Mouse (Mus musculus) lung, postnatal 25 days (tissue): ENCODE measurements at regions not wholly inside any gene's neighbourhood (a gene's known extent, or its start where the extent isn't known, plus 50 kb on each side); places are given as distances from the start of the nearest gene placed in this dataset.
A peak's percentile ranks its signal among the peaks of the same experiment; 100 is the strongest.

ENCODE experiments used
- DNase-seq: peaks from one replicate; pipeline ENCODE4 v3.0.0; 2022; ENCODE audit warnings: low spot score

DNA sequence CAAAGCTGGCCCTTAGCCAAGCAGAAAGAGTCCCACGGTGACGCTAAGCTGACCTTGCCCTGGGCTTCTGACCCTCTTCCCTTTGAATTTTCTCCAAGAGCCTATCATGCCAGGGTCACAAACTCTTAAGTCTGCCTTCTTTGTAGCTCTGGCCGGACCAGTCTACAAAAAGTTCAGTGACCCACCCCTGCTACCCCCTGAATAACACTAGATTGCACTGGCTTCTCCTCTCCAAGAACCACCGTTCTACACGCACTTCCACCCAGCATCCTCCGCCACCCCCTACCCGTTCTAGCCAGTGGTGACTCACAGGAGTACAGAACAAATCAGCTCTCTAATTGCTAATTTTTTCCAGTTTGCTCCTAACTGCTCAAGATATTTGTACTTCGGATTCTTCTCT is 325.0 kb downstream of the Tns1 start:
- peak; percentile 25 for DNase-seq

GRCm38 (mm10) chr1:73797858-73798257 is 326.4 kb downstream of the Tns1 start:
- DNase-seq, result no peak

DNA sequence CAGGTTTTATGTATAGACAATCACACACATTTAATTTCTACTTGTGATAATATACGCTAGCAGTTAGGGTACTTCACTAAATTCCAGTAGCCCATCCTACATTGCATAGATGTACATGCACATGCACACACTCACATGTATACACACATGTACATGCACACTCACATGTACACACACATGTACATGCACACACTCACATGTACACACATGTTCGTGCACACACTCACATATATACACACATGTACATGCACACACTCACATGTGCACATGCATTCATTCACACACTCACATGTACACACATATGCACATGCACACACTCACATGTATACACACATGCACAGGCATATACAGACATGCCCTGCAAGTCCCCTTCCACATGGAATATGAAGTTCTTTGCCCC is 326.8 kb downstream of the Tns1 start:
- no peak for DNase-seq

DNA sequence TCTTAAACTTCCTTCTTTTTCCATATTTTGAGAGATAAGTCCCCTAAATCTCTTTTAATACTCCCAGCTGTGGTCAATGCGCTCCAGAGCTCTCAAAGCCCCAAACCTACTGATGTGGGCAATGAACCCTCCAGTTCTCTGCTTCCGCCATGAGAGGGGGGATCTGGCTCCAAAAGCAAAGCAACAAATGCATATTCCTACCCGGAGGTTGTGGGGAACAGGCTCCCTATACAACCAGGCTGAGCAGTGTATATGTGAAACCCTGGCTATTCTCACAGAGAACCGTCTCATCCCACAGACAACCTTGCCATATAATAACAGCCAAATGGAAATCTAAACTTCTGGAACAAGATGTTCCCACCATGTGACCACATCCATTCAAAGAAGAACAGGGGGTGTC is 330.4 kb downstream of the Tns1 start:
- DNase-seq, result no peak

DNA sequence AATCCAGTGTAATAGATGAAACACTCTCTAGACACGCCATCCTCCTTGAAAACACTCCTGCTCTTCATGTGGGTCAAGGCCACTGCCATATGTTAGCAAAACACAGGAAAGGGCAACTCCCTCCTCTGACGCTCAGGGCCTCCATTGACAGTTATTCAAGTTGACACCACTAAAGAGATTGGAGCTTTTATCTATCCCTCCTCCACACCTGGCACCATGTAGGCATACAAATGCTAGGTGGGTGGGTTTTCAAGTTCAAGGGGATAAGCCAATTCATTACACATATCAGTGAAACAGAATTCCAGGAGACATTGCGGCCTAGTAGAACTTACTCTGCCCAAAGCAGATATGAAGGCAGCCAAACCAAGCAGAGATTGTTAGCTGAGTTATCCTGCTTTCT is 331.0 kb downstream of the Tns1 start:
- DNase-seq, result no peak

DNA sequence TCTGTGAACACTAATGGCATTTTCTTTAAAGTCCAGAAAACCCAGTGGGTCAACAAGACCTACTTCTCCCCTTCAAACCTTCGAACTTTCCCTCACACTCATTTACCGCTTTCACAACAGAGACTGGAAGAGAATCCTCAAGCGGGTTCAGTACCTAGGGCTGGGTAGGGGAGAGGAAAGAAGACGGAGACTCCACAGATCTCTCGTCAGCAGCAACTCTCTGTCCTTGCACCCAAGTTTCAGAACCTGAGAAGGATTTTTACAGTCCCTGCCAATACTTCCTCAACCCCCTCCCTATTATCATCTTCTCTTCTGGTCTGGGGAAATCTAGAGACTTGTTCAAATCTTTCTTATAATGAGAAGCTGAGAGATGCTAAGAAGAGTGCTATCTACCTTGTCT is 331.9 kb downstream of the Tns1 start:
- no peak for DNase-seq

DNA sequence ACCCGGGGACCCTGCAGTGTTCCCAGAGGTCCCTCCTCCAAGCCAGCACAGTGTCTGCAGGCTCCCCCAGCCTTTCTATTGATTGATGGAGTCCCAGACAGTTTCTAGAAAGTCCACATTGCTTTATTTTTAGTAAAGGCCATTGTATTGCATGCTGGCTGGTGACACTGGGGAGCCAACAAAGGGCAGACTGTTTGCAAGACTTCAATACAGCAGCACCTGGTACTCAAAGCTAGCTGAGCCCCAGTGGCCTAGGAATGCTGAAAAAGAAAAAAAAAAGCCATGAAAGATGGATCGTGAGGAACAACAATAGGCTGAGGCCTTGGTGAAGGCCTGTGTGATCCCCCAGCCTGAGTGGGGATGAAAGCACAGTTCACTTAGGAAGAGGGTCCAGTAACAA is 336.6 kb downstream of the Tns1 start:
- DNase-seq, result no peak

DNA sequence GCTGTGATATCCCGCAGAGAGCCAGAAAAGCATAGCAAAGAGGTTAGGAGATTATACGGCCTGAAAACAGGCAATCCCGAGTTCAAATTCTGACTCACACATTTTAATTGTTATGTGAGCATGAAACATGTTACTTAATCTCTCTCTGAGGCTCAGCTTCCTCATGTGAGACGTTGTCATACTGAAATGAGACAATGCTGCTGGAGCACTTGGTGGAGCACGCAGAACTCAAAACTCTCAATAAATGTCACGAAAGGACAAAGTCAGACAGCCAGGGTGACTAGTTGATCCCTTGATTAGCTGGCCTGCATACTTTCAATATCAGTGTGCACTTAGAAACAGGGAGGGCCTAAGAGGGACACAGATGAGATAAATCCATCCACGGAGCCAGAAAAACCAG is 337.0 kb downstream of the Tns1 start:
- DNase-seq, result no peak

DNA sequence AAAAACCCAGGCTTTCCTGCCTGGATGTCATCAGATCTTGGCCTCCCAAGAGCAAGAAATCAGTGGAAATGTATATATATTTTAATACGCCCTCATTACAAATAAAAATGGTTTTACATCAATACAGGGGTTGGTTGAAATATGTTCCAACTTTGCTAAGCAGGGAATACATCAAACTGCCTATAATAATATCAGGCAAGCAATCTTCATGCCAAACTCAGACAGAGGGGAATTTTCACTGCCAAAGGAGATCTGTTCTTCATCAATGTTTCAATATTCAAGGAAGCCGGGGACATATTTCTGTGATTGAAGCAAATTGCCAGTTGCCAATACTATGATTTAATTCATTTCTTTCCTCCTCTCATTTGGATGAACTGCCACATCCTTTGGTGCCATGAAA is 340.9 kb downstream of the Tns1 start:
- DNase-seq, result no peak

DNA sequence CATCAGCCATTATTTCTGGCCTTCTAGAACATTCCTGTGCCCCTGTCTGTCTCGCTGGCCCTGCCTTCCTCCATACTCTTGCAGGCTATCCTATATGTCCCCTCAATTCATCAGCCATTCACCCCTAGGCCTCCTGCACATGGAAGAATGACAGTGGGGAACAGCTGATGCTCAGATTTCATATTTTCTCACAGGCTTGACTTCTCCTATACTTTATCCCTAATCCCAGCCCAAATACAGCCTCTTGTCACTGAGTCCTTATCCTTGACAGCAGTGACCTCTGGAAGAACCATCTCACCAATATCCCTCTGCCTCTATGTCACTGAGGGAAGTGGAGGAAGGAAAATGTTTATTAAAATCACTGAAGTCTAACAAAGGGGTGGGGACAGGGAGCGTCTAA is 341.4 kb downstream of the Tns1 start:
- no peak for DNase-seq

DNA sequence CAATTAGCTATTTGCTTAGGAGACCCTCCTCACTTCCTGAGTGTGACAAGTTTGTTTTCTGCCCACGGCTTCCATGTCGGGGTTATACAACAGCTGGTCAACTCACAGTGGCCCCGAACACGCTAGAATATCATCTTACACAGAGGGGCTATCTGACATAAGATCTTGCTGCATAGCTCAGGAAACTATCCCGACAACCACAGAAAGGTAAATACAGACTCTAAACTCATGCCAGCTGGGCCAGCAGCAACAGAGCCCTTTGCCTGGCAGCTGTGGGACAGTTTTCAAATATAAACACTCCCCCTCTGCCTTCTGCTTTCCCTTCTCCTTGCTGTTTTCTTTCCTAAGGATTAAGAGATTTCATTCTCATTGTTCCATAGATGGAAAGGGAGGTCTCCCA is 352.5 kb downstream of the Tns1 start:
- DNase-seq, result no peak

DNA sequence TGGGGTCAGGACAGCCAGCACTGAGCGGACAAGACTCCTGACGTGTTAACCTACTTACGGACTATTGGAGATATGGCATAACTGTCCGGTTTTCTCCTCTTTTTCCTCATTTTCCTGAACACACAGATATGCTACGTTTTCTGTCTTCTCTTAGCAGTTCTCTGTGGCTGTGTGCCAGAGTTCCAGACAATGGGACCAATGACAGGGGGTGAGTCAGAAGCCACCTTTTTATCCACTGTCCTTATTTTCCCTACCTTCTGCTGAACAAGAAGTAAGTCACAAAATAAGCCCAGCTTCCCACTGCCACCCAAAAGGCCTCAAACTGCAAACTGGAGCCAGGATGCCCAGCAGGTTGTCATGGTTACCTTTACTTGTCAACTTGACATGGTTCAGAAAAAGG is 353.6 kb downstream of the Tns1 start:
- no peak for DNase-seq

GRCm38 (mm10) chr1:73764611-73765333 is 359.5 kb downstream of the Tns1 start:
- no peak for DNase-seq

DNA sequence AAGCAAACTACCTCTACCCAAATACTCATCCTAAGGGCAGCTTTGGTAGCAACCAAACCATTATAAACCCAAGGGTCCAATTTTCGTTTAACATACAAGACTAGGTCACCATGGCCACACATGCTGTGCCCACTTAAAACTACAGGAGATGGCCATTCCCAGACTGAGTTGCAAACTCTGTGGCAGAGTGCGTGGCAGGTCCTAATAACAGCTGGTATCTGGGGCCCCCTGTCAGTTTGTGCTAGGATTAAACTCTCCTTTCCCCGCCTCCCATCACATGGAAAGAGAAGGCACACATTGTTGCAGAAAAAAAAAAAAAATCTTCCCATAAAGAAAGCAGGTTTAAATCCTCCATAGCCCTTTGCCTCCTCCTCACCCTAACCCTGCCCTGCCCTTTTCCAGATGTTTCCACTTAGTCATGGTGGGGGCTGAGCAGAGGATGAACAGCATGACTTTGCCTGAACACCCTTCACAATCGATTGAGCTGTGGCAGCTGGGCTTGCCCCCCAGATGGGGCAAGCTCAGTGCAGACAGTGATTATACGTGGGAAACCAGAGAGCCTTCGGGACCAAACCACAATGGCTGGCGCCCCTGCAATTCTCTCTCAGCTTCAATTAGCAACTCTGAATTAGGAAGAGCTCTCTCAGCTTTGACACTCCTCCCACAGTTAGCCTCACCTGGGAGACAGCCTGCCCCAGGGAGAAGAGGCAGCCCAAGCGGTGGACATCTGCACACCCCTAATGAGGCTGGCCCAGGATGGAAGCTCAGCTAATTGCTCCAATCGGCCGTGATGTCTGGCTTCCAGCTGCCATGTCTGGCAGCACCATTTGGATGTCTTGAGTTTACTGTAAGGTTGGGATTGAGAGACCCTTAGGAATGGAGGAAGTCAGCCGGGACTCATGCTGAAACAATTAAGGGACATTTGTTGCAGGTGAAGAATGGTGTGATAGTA is 365.9 kb downstream of the Tns1 start:
- no peak for DNase-seq

DNA sequence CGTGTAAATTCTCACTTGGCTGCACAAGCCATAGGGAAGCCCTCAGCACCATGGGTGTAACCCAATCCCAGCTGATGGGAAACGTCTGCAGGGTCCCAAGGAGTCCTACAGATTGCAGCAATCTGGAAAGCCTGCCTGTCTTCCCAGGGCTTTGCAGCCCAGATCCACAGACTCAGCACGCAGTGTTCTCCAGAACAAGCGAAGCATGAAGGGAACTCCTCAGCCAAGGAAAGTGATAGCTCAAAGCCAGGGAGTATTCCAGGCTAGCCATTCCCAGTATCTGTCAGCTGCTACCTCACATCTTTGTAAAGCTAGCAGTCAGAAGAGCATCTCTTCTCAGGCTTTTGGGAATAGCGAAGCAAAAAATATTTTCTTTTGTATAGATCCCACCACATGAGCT is 368.5 kb downstream of the Tns1 start:
- DNase-seq, result no peak

GRCm38 (mm10) chr1:73754928-73755327 is 369.3 kb downstream of the Tns1 start:
- no peak for DNase-seq

DNA sequence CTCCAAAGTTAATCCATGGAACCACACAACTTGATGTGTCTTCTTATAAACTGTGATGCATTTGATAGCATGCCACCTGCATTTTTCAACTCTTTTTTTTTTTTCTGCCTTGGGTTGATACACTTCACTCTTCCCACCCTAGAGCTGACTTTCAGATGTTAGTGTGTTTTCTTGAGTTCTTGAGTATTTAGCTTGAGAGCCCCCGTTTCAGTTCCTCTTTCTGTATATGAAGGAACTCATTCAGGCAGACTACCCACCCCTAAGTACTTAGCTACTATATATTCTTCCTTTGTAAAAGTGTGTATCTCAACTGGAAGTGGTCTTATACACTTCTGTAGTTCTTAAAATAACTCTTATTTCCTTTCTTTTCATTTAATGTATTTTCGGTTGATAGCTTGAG is 371.1 kb downstream of the Tns1 start:
- no peak for DNase-seq

- DNase-seq, result no peak
These were observed 375.5 kb downstream of the Tns1 start for GRCm38 (mm10) chr1:73748702-73749101.

DNA sequence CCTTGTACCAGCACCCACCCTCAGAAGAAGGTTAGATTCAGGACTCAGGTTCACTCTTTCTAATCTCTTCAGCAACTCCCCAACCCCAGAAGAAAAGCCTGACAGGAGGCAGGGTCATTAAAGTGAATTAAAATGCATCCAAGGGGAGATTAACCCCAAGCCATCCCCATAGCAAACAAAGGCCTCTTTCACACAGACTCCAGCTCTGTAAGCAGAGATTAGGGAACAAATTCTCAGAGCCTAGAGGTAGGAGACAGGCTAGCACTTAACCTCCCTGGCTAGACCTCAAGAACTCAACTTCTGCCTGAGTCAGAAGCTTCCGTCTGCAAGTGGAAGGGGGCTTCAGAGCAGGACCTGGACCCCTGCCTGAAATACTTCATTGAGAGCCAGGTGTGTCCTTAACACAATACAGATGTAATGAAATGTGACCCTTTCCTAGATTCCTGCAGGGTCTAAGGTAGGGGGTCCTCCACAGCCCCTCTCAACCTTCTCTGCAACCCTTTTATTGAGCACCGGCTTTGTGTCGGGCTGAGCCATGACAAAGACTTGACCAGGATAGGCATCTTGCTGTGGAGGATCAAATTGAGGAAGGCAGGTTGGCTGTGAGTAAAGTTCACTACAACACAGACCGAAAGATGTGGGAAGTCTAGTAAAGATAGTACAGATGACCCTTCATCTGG is 379.6 kb downstream of the Tns1 start:
- no peak for DNase-seq

GRCm38 (mm10) chr1:73743737-73744554 is 380.3 kb downstream of the Tns1 start:
- peak; percentile 21 for DNase-seq

- no peak for DNase-seq
These were observed 387.2 kb downstream of the Tns1 start for GRCm38 (mm10) chr1:73737083-73737482.

- no peak for DNase-seq
These were observed 395.9 kb downstream of the Tns1 start for GRCm38 (mm10) chr1:73728377-73728776.
